Mouse (Mus musculus): ENCODE data around the gene Sdk1.

DNA sequence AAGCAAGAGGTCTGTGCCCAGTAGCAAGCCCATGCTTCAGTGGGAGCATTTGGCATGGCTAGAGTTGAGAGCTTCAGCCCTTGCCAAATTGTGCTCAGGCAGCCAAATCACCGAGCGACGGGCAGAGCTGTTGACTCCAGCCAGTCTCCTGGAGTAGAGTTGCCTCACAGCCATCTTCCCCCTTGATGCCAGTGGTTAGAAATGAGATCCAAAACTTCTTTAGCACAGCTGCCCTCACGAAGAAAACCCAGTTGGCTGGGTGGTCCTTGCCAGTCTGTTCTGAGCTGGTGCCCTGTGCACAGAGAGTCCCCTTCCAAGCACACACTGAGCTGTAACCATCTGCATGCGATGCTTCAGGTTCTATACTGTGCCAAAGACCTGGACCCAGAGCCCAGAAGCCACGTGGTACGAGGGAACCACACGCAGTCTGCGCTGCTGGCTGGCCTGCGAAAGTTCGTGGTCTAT, 855.1 kb downstream of the Sdk1 start:
- TF ChIP-seq CTCF (conservative IDR thresholded peaks at IDR 0.05 in 1 of 2, IDR thresholded peaks at IDR 0.05 in 1 of 2; ENCODE audit: low read depth in 2 of 2, low read length in 2 of 2) (no peak), E2F4 (IDR thresholded peaks at IDR 0.05; ENCODE audit: insufficient replicate concordance, low read depth, low read length) (no peak), POLR2A (IDR thresholded peaks at IDR 0.05; ENCODE audit: low read depth, low read length) (no peak), PAX5 (IDR thresholded peaks at IDR 0.05; ENCODE audit: low read length) (no peak), UBTF (IDR thresholded peaks at IDR 0.05; ENCODE audit: low read depth, low read length) (no peak), MYC (IDR thresholded peaks at IDR 0.05; ENCODE audit: low read depth, low read length) (no peak), SIN3A (IDR thresholded peaks at IDR 0.05; ENCODE audit: low read length) (no peak)

Measured in CH12.LX (cell line).